In genomic region chr16:40466596-40466995, GRCm38 (mm10) we compare ENCODE assay signal across 9 mouse cellular contexts.
DNase-seq lines count a peak whose midpoint lies in the region; ATAC-seq lines count a peak whose summit lies in the region.
"Had no signal": no experiment of that assay in that cellular context is flagged by ENCODE, and none has a peak within 500 bp of the region (broad histone marks: within the 10 kb centered on the region; RNA-seq: fewer than 3 reads in every experiment).

No protein-coding gene starts in this region.

- no peaks in the 10 kb centered on the region for H3K27me3 ChIP-seq in liver, embryonic 11.5 days (replicated peaks; ENCODE audit: control insufficient read depth, insufficient read depth, low read length)
- H3K27me3 ChIP-seq: neural tube, embryonic 12.5 days had no signal

- H3K4me1 ChIP-seq in liver, embryonic 11.5 days (replicated peaks; ENCODE audit: control insufficient read depth, insufficient read depth, low read length), result no peaks in the 10 kb centered on the region
- H3K4me1 ChIP-seq: neural tube, embryonic 12.5 days had no signal

- H3K4me3 ChIP-seq in liver, embryonic 11.5 days (ENCODE audit: low read depth, low read length), result no peak overlapping the region
- H3K4me3 ChIP-seq: neural tube, embryonic 12.5 days had no signal

- H3K4me2 ChIP-seq in liver, embryonic 11.5 days, result no peak overlapping the region
- H3K4me2 ChIP-seq: neural tube, embryonic 12.5 days had no signal

- no peaks in the 10 kb centered on the region for H3K9me3 ChIP-seq in liver, embryonic 11.5 days (ENCODE audit: control insufficient read depth, low read length)
- H3K9me3 ChIP-seq: neural tube, embryonic 12.5 days had no signal

- ATAC-seq in liver, embryonic 11.5 days (replicated peaks; ENCODE audit: low FRiP score), result no peak
- no peak for ATAC-seq in megakaryocyte, adult 5-6 weeks (ENCODE audit: poor library complexity, severe bottlenecking)

- H3K27ac ChIP-seq in liver, embryonic 11.5 days (ENCODE audit: low read depth, low read length), result no peak overlapping the region
- H3K27ac ChIP-seq: neural tube, embryonic 12.5 days had no signal

- 17% methylated on average over 8 of the region's 8 CpGs for WGBS in liver, embryonic 11.5 days

- DNase-seq in embryo, embryonic 10.5 days (ENCODE audit: low spot score), result peak; percentile 59
- DNase-seq in embryo, embryonic 10 days (ENCODE audit: low spot score), result no peak
- DNase-seq in liver (peak; percentile 9), ZHBTc4 (ENCODE audit: low read depth, low spot score) (peak; percentile 12)
- no peak for DNase-seq in liver, embryonic 11.5 days (ENCODE audit: low spot score)
- DNase-seq in kidney, postnatal 4 days, result peak; percentile 31 to 49
- DNase-seq in right cerebral cortex, postnatal 14 days, result peak; percentile 27

- H3K9ac ChIP-seq in liver, embryonic 11.5 days (ENCODE audit: low read depth, low read length), result no peak overlapping the region
- H3K9ac ChIP-seq: neural tube, embryonic 12.5 days had no signal

- no peaks in the 10 kb centered on the region for H3K36me3 ChIP-seq in liver, embryonic 11.5 days (ENCODE audit: control insufficient read depth, insufficient read depth, low read length)
- H3K36me3 ChIP-seq: neural tube, embryonic 12.5 days had no signal

Comparison
In these comparisons a context has a peak if more than half of its experiments do, and no peak if none do; other contexts are left out.
1. DNase-seq: peak in embryo, embryonic 10.5 days (single experiment), liver (single experiment), ZHBTc4 (single experiment), kidney, postnatal 4 days (2 of 2) and right cerebral cortex, postnatal 14 days (single experiment); none in embryo, embryonic 10 days (single experiment) and liver, embryonic 11.5 days (single experiment).